Mouse (Mus musculus) heart, embryonic 15.5 days (tissue): Measurements from ENCODE around the gene Ear6. TPM values are rescaled to one million over a fixed set of nuclear protein-coding genes. Genes with fewer than 3 reads are reported as not detected.
"Not testable (repeated sequence)": the region's sequence is repeated elsewhere in the genome, so short reads cannot be mapped to it uniquely, and the experiment has no call there.

Experiments
- ATAC-seq: fragments of 200-750 bp; cut with Nextera tagmentation; replicated peaks from 2 replicates; pipeline ENCODE4 v1.8.0; 2017; ENCODE audit warnings: low read depth, moderate TSS enrichment; ENCODE audit not compliant: insufficient number of reproducible peaks, insufficient read depth, low FRiP score
- H3K27ac ChIP-seq: fragments of 300-500 bp; sonication (generic); 2 replicates; pipeline ENCODE4 v1.5.1; 2015; ENCODE audit warnings: mild to moderate bottlenecking, inconsistent platforms
- H3K27me3 ChIP-seq: fragments of 300-500 bp; sonication (generic); 2 replicates; pipeline ENCODE4 v1.6.1; 2015; ENCODE audit warnings: inconsistent platforms
- H3K36me3 ChIP-seq: fragments of 300-500 bp; sonication (generic); 2 replicates; pipeline ENCODE4 v1.6.1; 2015; ENCODE audit warnings: mild to moderate bottlenecking, inconsistent platforms
- H3K4me1 ChIP-seq: fragments of 300-500 bp; sonication (generic); replicated peaks from 2 replicates; pipeline ENCODE4 v1.6.1; 2015; ENCODE audit warnings: inconsistent platforms
- H3K4me2 ChIP-seq: fragments of 300-500 bp; sonication (generic); 2 replicates; pipeline ENCODE4 v1.6.1; 2015; ENCODE audit warnings: inconsistent platforms, mild to moderate bottlenecking, moderate library complexity
- H3K4me3 ChIP-seq: fragments of 300-500 bp; sonication (generic); 2 replicates; pipeline ENCODE4 v1.5.1; 2015; ENCODE audit warnings: mild to moderate bottlenecking, inconsistent platforms
- H3K9ac ChIP-seq: fragments of 300-500 bp; sonication (generic); 2 replicates; pipeline ENCODE4 v1.6.1; 2015; ENCODE audit warnings: mild to moderate bottlenecking, inconsistent platforms
- H3K9me3 ChIP-seq: fragments of 300-500 bp; sonication (generic); replicated peaks from 2 replicates; pipeline ENCODE4 v1.6.1; 2016; ENCODE audit warnings: inconsistent platforms
- WGBS: fragments of 180-500 bp; shearing (Covaris S2); methylation state at CpG from one replicate; pipeline ENCODE4 v1.1.7; 2015; ENCODE audit warnings: mixed read lengths; 5-methylcytosine and 5-hydroxymethylcytosine counted together
- polyA plus RNA-seq: library from polyadenylated mRNA; unstranded; fragments of >200 nt; fragmentation: Nextera tagmentation; extraction: Ambion mirVana; gene quantifications from 2 replicates; pipeline ENCODE4 v1.2.1, GENCODE M21; 2015

The Ear6 gene
- not detected in 2 replicates for polyA plus RNA-seq

- Histone ChIP-seq H3K9ac (no peak within 1 kb of the TSS), H3K4me3 (no peak within 1 kb of the TSS), H3K4me1 (no peaks in the 10 kb centered on the region), H3K4me2 (no peak within 1 kb of the TSS), H3K27me3 (no peaks in the 10 kb centered on the region), H3K27ac (no peak within 1 kb of the TSS), H3K36me3 (no peaks in the 10 kb centered on the region), H3K9me3 (no peaks in the 10 kb centered on the region)
- no peak for ATAC-seq
Measured at GRCm38 (mm10) chr14:51853399-51853798, at the start of gene Ear6. Ear6 (plus strand) TSS chr14:51853699.

DNA sequence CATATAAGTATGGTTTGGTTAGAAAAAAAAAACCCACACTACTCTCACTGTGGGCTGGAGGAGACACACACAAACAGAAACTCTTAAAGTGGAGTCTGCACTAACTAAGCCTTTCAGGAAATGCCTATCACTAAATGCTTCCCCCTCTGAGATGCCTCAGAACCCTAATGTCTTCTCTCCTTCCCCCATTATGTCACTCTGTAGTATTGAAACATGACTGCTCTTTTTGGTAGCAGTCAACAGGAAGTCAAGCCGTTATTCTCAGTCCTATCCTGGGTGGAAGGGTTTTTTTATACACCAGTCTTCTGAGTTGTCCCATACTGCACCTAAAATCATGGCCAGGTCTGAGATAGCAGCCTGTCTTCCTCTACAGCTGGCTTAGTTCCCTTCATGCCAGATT lies 26.9 kb upstream of the Ear6 start:
- 43% methylated on average over 1 of the region's 1 CpGs for WGBS
- no peak overlapping the region for H3K27ac ChIP-seq
- no peaks in the 10 kb centered on the region for H3K9me3 ChIP-seq
- no peak for ATAC-seq
- H3K4me1 ChIP-seq: no peaks in the 10 kb centered on the region
- no peak overlapping the region for H3K4me3 ChIP-seq
- no peak overlapping the region for H3K9ac ChIP-seq
- H3K36me3 ChIP-seq: no peaks in the 10 kb centered on the region
- H3K27me3 ChIP-seq: no peaks in the 10 kb centered on the region
- H3K4me2 ChIP-seq: no peak overlapping the region

- H3K4me3 ChIP-seq, H3K9me3 ChIP-seq, H3K9ac ChIP-seq, H3K4me2 ChIP-seq, ATAC-seq, H3K36me3 ChIP-seq, H3K27ac ChIP-seq, H3K27me3 ChIP-seq, H3K4me1 ChIP-seq: not testable (repeated sequence)
- 24% methylated on average over 5 of the region's 5 CpGs for WGBS
Measured at GRCm38 (mm10) chr14:51827842-51828241, 25.7 kb upstream of the Ear6 start.

DNA sequence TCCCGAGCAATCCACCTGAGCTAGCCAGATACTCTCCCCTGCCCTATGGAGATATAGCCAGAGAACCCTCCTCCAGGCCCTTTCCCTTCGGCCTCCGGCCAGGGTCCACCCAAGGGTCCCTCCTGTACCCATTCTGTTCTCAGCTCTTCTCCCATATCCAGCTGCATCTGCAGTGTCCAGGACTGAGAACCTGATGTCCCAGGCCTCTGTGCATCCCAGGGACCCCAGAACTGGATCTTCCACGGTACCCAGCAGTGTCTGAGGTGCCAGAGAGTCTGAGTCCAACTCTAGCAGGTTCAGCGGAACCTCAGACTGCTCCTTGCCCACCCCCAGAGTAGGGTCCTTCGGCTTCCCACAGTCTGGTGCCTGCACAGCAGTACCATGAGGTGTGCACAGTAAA lies 24.3 kb upstream of the Ear6 start:
- no peak overlapping the region for H3K9ac ChIP-seq
- no peak overlapping the region for H3K4me3 ChIP-seq
- H3K4me1 ChIP-seq: no peaks in the 10 kb centered on the region
- H3K27ac ChIP-seq: no peak overlapping the region
- H3K4me2 ChIP-seq: no peak overlapping the region
- no peaks in the 10 kb centered on the region for H3K36me3 ChIP-seq
- H3K9me3 ChIP-seq: no peaks in the 10 kb centered on the region
- H3K27me3 ChIP-seq: no peaks in the 10 kb centered on the region
- no peak; the same call in 1 of the 2 replicates for ATAC-seq
- 74% methylated on average over 6 of the region's 6 CpGs for WGBS

DNA sequence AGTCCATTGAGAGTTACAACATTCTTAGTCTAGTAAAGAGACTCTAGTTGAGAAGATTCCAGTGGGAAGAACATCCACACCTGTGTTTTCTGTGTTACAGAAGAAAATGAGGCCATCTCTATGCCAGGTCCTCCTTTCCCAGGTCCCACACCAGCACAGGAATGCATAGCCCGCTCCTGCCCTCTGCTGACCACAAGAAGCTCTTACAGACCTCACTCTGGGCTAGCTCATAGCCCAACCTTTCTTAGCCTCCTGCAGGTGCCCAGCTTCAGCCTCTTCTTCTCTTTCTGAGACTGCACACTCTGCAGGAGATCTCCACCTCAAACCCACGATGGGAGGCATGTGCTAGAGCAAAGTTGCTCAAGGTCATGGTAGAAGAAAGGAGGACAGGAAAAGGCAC lies 15.0 kb upstream of the Ear6 start:
- not testable (repeated sequence) for ATAC-seq, H3K9ac ChIP-seq, H3K4me2 ChIP-seq, H3K27ac ChIP-seq, H3K9me3 ChIP-seq, H3K27me3 ChIP-seq, H3K4me3 ChIP-seq, H3K36me3 ChIP-seq, H3K4me1 ChIP-seq
- 18% methylated on average over 2 of the region's 2 CpGs for WGBS

- Histone ChIP-seq H3K27me3 (no peaks in the 10 kb centered on the region), H3K4me2 (no peak overlapping the region), H3K4me3 (no peak overlapping the region), H3K9me3 (no peaks in the 10 kb centered on the region), H3K9ac (no peak overlapping the region), H3K36me3 (no peaks in the 10 kb centered on the region), H3K27ac (no peak overlapping the region), H3K4me1 (no peaks in the 10 kb centered on the region)
- ATAC-seq: no peak
- WGBS: 51% methylated on average over 1 of the region's 1 CpGs
Measured at GRCm38 (mm10) chr14:51842250-51842649, 11.2 kb upstream of the Ear6 start.

GRCm38 (mm10) chr14:51842781-51843180 lies 10.7 kb upstream of the Ear6 start:
- H3K27ac ChIP-seq: no peak overlapping the region
- no peaks in the 10 kb centered on the region for H3K9me3 ChIP-seq
- H3K4me2 ChIP-seq: no peak overlapping the region
- 71% methylated on average over 2 of the region's 2 CpGs for WGBS
- no peak overlapping the region for H3K4me3 ChIP-seq
- no peak for ATAC-seq
- no peak overlapping the region for H3K9ac ChIP-seq
- no peaks in the 10 kb centered on the region for H3K27me3 ChIP-seq
- no peaks in the 10 kb centered on the region for H3K36me3 ChIP-seq
- no peaks in the 10 kb centered on the region for H3K4me1 ChIP-seq

GRCm38 (mm10) chr14:51843882-51844281 lies 9.6 kb upstream of the Ear6 start:
- Histone ChIP-seq H3K36me3 (no peaks in the 10 kb centered on the region), H3K27ac (no peak overlapping the region), H3K27me3 (no peaks in the 10 kb centered on the region), H3K9me3 (no peaks in the 10 kb centered on the region), H3K4me2 (no peak overlapping the region), H3K4me1 (no peaks in the 10 kb centered on the region), H3K4me3 (no peak overlapping the region), H3K9ac (no peak overlapping the region)
- ATAC-seq: no peak

GRCm38 (mm10) chr14:51846566-51846965 lies 6.9 kb upstream of the Ear6 start:
- no peaks in the 10 kb centered on the region for H3K27me3 ChIP-seq
- H3K27ac ChIP-seq: no peak overlapping the region
- H3K4me2 ChIP-seq: no peak overlapping the region
- H3K9me3 ChIP-seq: no peaks in the 10 kb centered on the region
- H3K9ac ChIP-seq: no peak overlapping the region
- H3K36me3 ChIP-seq: no peaks in the 10 kb centered on the region
- H3K4me3 ChIP-seq: no peak overlapping the region
- WGBS: 68% methylated on average over 3 of the region's 3 CpGs
- no peaks in the 10 kb centered on the region for H3K4me1 ChIP-seq
- no peak for ATAC-seq

DNA sequence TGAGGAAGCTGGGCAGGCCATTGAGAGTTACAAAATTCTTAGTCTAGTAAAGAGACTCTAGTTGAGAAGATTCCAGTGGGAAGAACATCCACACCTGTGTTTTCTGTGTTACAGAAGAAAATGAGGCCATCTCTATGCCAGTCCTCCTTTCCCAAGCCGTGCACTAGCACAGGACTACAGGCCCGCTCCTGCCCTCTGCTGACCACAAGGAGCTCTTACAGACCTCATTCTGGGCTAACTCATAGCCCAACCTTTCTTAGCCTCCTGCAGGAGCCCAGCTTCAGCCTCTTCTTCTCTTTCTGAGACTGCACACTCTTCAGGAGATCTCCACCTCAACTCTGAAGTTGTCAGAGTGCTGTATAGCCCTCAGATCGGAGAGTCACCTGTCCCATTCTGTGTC lies 2.5 kb upstream of the Ear6 start:
- not testable (repeated sequence) for H3K9ac ChIP-seq, H3K27ac ChIP-seq, H3K9me3 ChIP-seq, H3K4me1 ChIP-seq, H3K4me2 ChIP-seq, ATAC-seq, H3K36me3 ChIP-seq, H3K4me3 ChIP-seq, H3K27me3 ChIP-seq
- 36% methylated on average over 3 of the region's 3 CpGs for WGBS

DNA sequence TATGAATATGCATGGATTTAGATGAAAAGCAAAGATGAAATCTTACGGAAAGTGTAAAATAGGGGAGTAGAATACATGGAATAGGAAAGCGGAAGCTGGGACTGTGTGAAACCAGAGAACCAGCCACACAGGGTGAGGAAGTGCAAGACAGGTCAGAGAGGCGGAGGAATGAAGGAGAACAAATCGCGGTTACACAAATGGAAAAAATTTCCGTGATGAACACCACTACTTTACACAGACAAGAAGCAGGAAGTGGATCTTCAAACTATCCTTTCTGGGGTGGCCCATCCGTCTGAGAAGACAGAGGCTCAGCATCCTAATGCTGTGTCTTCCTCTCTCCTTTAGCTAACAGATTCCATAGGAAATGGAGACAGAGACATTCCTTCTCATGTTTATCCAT lies 1.8 kb downstream of the Ear6 start:
- not testable (repeated sequence) for H3K4me1 ChIP-seq, H3K4me3 ChIP-seq, H3K27ac ChIP-seq, H3K4me2 ChIP-seq, H3K36me3 ChIP-seq, H3K9ac ChIP-seq, H3K9me3 ChIP-seq, H3K27me3 ChIP-seq, ATAC-seq
- 68% methylated on average over 7 of the region's 7 CpGs for WGBS

DNA sequence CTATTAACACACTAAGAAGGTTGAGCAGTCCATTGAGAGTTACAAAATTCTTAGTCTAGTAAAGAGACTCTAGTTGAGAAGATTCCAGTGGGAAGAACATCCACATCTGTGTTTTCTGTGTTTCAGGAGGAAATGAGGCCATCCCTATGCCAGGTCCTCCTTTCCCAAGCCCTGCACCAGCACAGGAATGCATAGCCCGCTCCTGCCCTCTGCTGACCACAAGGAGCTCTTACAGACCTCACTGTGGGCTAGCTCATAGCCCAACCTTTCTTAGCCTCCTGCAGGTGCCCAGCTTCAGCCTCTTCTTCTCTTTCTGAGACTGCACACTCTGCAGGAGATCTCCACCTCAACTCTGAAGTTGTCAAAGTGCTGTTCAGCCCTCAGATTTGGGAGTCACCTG lies 10.1 kb downstream of the Ear6 start:
- not testable (repeated sequence) for H3K4me1 ChIP-seq, H3K27ac ChIP-seq, H3K27me3 ChIP-seq, H3K9me3 ChIP-seq, ATAC-seq, H3K36me3 ChIP-seq, H3K9ac ChIP-seq, H3K4me2 ChIP-seq, H3K4me3 ChIP-seq
- 16% methylated on average over 1 of the region's 1 CpGs for WGBS

GRCm38 (mm10) chr14:51870756-51871155 lies 17.3 kb downstream of the Ear6 start:
- H3K9me3 ChIP-seq: no peaks in the 10 kb centered on the region
- H3K4me2 ChIP-seq: no peak overlapping the region
- 74% methylated on average over 2 of the region's 2 CpGs for WGBS
- no peak overlapping the region for H3K4me3 ChIP-seq
- no peak overlapping the region for H3K27ac ChIP-seq
- H3K36me3 ChIP-seq: no peaks in the 10 kb centered on the region
- no peaks in the 10 kb centered on the region for H3K4me1 ChIP-seq
- no peak overlapping the region for H3K9ac ChIP-seq
- H3K27me3 ChIP-seq: no peaks in the 10 kb centered on the region
- no peak for ATAC-seq
